Mouse (Mus musculus): ENCODE data around the gene Eloa. TPM values are rescaled to one million over a fixed set of nuclear protein-coding genes. Genes with fewer than 3 reads are reported as not detected.

Gene Eloa
- polyA plus RNA-seq, 1 experiment from 2014 or later: 41.0 TPM

GRCm38 (mm10) chr4:135966283-135966682 lies 55.3 kb downstream of the Eloa start:
- Histone ChIP-seq H3K4me1 (ENCODE audit: control insufficient read depth, insufficient read depth, low read length) (peaks cover 19% of the 10 kb centered on the region), H3K4me3 (replicated peaks; ENCODE audit: low read length) (no peak overlapping the region), H3K27ac (ENCODE audit: low read length) (no peak overlapping the region), H3K4me2 (ENCODE audit: low read depth, low read length) (no peak overlapping the region), H3K9me3 (replicated peaks; ENCODE audit: control insufficient read depth, low read length) (no peaks in the 10 kb centered on the region), H3K27me3 (ENCODE audit: control insufficient read depth, insufficient read depth, low read length) (no peaks in the 10 kb centered on the region), H3K36me3 (ENCODE audit: control insufficient read depth, insufficient read depth, low read length) (peaks cover 29% of the 10 kb centered on the region), H3K9ac (ENCODE audit: low read length) (no peak overlapping the region)
- 90% methylated on average over 16 of the region's 16 CpGs for WGBS
- no peak for ATAC-seq (ENCODE audit: insufficient read depth, low FRiP score)

DNA sequence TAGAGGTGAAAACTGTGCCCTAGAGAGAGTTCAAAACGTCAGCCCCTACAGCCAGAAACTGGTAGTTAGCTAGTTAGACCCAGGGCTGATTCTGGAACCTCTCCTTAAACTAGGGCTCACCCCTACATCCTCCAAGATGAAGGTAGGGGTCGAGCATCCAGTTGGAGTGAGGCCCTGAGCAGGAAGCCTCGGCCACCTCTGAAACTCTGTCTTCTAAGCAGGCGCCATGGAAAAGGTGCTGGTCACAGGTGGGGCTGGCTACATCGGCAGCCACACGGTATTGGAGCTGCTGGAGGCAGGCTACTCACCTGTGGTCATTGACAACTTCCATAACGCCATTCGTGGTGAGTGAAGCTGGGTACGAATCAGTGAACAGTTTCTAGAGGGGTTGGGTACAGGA lies 56.5 kb downstream of the Eloa start:
- Histone ChIP-seq H3K27me3 (ENCODE audit: control insufficient read depth, insufficient read depth, low read length) (no peaks in the 10 kb centered on the region), H3K9ac (ENCODE audit: low read length) (peak overlapping the region; percentile 83), H3K4me1 (ENCODE audit: control insufficient read depth, insufficient read depth, low read length) (peaks cover 17% of the 10 kb centered on the region), H3K9me3 (replicated peaks; ENCODE audit: control insufficient read depth, low read length) (no peaks in the 10 kb centered on the region), H3K27ac (ENCODE audit: low read length) (peak overlapping the region; percentile 91), H3K4me3 (replicated peaks; ENCODE audit: low read length) (peak overlapping the region; percentile 79), H3K36me3 (ENCODE audit: control insufficient read depth, insufficient read depth, low read length) (peaks cover 29% of the 10 kb centered on the region), H3K4me2 (ENCODE audit: low read depth, low read length) (peak overlapping the region; percentile 84; the same call in 1 of the 2 replicates)
- no peak for ATAC-seq (ENCODE audit: insufficient read depth, low FRiP score)
- 80% methylated on average over 9 of the region's 9 CpGs for WGBS

GRCm38 (mm10) chr4:135964426-135964825 lies 57.1 kb downstream of the Eloa start:
- Histone ChIP-seq H3K27me3 (ENCODE audit: control insufficient read depth, insufficient read depth, low read length) (no peaks in the 10 kb centered on the region), H3K4me2 (ENCODE audit: low read depth, low read length) (peak overlapping the region; percentile 84), H3K27ac (ENCODE audit: low read length) (peak overlapping the region; percentile 91), H3K36me3 (ENCODE audit: control insufficient read depth, insufficient read depth, low read length) (peaks cover 27% of the 10 kb centered on the region), H3K9ac (ENCODE audit: low read length) (peak overlapping the region; percentile 83), H3K9me3 (replicated peaks; ENCODE audit: control insufficient read depth, low read length) (no peaks in the 10 kb centered on the region), H3K4me1 (ENCODE audit: control insufficient read depth, insufficient read depth, low read length) (peaks cover 17% of the 10 kb centered on the region), H3K4me3 (replicated peaks; ENCODE audit: low read length) (peak overlapping the region; percentile 79)
- WGBS: 3% methylated on average over 12 of the region's 12 CpGs
- peak; percentile 76 for ATAC-seq (ENCODE audit: insufficient read depth, low FRiP score)

GRCm38 (mm10) chr4:135963457-135964193 lies 57.9 kb downstream of the Eloa start, which contains the start of gene Gale:
Gale (plus strand) TSS chr4:135963727.
- no peaks in the 10 kb centered on the region for H3K27me3 ChIP-seq (ENCODE audit: control insufficient read depth, insufficient read depth, low read length)
- ATAC-seq (ENCODE audit: insufficient read depth, low FRiP score): peak; percentile 91
- H3K4me2 ChIP-seq (ENCODE audit: low read depth, low read length): peak within 1 kb of the TSS; percentile 84
- H3K4me1 ChIP-seq (ENCODE audit: control insufficient read depth, insufficient read depth, low read length): peaks cover 17% of the 10 kb centered on the region
- peak within 1 kb of the TSS; percentile 94 for H3K27ac ChIP-seq (ENCODE audit: low read length)
- H3K9ac ChIP-seq (ENCODE audit: low read length): peak within 1 kb of the TSS; percentile 88
- WGBS: under 1% methylated on average over 56 of the region's 56 CpGs
- H3K4me3 ChIP-seq (replicated peaks; ENCODE audit: low read length): peak within 1 kb of the TSS; percentile 79
- H3K36me3 ChIP-seq (ENCODE audit: control insufficient read depth, insufficient read depth, low read length): peaks cover 26% of the 10 kb centered on the region
- no peaks in the 10 kb centered on the region for H3K9me3 ChIP-seq (replicated peaks; ENCODE audit: control insufficient read depth, low read length)

DNA sequence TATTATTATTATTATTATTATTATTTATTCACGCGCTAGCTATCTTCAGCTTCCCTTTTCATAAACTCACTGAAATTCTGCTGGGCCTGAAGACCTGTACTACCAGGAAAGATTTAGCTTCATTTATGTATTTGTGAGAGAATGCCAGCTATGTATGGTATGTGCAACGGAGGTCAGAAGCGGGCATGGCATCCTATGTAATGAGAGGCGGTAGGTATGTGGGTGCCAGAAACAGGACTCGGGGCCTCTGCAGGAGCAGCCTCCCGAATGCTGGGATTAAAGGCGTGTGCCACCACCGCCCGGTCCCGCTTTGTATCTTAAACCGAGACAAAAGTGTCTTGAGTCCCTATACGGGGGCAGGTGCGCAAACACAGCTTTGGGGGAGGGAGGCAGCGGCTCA lies 58.6 kb downstream of the Eloa start:
- no peaks in the 10 kb centered on the region for H3K9me3 ChIP-seq (replicated peaks; ENCODE audit: control insufficient read depth, low read length)
- peak overlapping the region; percentile 88 for H3K9ac ChIP-seq (ENCODE audit: low read length)
- 5% methylated on average over 15 of the region's 15 CpGs for WGBS
- peak overlapping the region; percentile 71 for H3K4me2 ChIP-seq (ENCODE audit: low read depth, low read length)
- H3K27ac ChIP-seq (ENCODE audit: low read length): peak overlapping the region; percentile 94
- peaks cover 17% of the 10 kb centered on the region for H3K4me1 ChIP-seq (ENCODE audit: control insufficient read depth, insufficient read depth, low read length)
- ATAC-seq (ENCODE audit: insufficient read depth, low FRiP score): no peak
- H3K27me3 ChIP-seq (ENCODE audit: control insufficient read depth, insufficient read depth, low read length): no peaks in the 10 kb centered on the region
- peak overlapping the region; percentile 79 for H3K4me3 ChIP-seq (replicated peaks; ENCODE audit: low read length)
- peaks cover 26% of the 10 kb centered on the region for H3K36me3 ChIP-seq (ENCODE audit: control insufficient read depth, insufficient read depth, low read length)

DNA sequence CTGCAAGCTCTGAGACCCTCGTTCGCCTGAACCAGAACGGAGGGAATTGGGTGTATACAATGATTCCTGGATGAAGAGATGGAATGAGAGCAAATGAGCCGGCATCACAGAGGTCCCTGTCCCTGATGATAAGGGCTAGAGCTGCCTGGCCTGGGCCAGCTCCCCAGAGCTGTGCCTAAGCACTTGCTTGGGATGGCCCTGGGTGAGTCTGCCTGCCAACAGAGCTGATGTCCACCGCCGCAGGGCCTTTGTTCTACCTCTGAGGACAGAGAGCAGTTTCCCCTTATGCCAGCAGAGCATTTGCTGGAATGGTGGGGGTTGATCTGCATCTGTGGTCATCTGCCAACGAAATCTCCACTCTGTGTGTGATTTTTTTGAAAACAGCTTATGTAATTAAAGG lies 59.4 kb downstream of the Eloa start:
- no peak overlapping the region for H3K4me2 ChIP-seq (ENCODE audit: low read depth, low read length)
- ATAC-seq (ENCODE audit: insufficient read depth, low FRiP score): no peak

DNA sequence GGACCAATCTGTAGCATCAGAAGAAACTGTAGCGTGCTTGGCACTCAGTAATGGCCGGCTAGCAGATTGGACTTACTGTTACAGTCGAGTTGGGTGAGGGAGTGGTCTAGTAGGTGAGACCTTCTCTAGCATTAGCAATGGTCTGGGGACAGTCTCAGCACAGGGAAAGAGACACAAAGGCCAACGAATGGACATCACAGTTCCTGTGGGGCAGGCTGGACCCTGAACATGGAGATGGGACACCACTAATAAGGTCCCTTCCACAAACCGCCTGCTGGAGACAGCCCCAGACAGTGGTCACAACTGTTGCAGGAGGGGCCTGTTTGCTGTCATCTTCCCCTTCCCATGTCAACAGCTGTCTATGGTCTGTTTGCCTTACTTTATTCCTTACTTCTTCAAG lies 59.9 kb downstream of the Eloa start:
- Histone ChIP-seq H3K9ac (ENCODE audit: low read length) (no peak overlapping the region), H3K4me2 (ENCODE audit: low read depth, low read length) (no peak overlapping the region), H3K9me3 (replicated peaks; ENCODE audit: control insufficient read depth, low read length) (no peaks in the 10 kb centered on the region), H3K27ac (ENCODE audit: low read length) (no peak overlapping the region), H3K4me3 (replicated peaks; ENCODE audit: low read length) (no peak overlapping the region), H3K36me3 (ENCODE audit: control insufficient read depth, insufficient read depth, low read length) (peaks cover 16% of the 10 kb centered on the region), H3K27me3 (ENCODE audit: control insufficient read depth, insufficient read depth, low read length) (no peaks in the 10 kb centered on the region), H3K4me1 (ENCODE audit: control insufficient read depth, insufficient read depth, low read length) (peaks cover 17% of the 10 kb centered on the region)
- WGBS: 91% methylated on average over 5 of the region's 5 CpGs
- no peak for ATAC-seq (ENCODE audit: insufficient read depth, low FRiP score)

More for the DNA sequence above, 59.4 kb downstream of the Eloa start:
- 90% methylated on average over 7 of the region's 7 CpGs for WGBS
- peaks cover 21% of the 10 kb centered on the region for H3K36me3 ChIP-seq (ENCODE audit: control insufficient read depth, insufficient read depth, low read length)
- no peaks in the 10 kb centered on the region for H3K9me3 ChIP-seq (replicated peaks; ENCODE audit: control insufficient read depth, low read length)
- H3K4me1 ChIP-seq (ENCODE audit: control insufficient read depth, insufficient read depth, low read length): peaks cover 17% of the 10 kb centered on the region
- H3K27me3 ChIP-seq (ENCODE audit: control insufficient read depth, insufficient read depth, low read length): no peaks in the 10 kb centered on the region
- H3K27ac ChIP-seq (ENCODE audit: low read length): 0 out of 2 replicates have a peak overlapping the region, but pooled peaks have one; percentile 94
- no peak overlapping the region for H3K4me3 ChIP-seq (replicated peaks; ENCODE audit: low read length)
- no peak overlapping the region; the same call in 1 of the 2 replicates for H3K9ac ChIP-seq (ENCODE audit: low read length)

DNA sequence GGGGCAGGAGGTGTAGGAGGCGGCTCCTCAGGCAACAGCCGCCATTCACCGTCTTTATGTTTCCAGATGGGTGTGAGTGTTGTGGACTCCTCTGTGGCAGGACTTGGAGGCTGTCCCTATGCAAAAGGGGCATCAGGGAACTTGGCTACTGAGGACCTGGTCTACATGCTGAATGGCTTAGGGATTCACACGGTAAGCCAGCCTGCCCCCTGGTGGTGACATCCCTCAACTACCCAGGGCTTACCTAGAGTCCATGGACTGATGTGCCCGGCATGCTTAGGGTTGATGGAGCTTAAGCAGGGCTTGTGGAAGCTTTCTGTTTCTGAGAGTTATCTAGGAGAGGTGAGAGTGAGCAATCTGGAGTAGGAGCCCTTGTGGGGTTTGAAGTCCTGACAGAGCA lies 60.8 kb downstream of the Eloa start:
- no peak overlapping the region for H3K9ac ChIP-seq (ENCODE audit: low read length)
- H3K4me3 ChIP-seq (replicated peaks; ENCODE audit: low read length): no peak overlapping the region
- peaks cover 17% of the 10 kb centered on the region for H3K4me1 ChIP-seq (ENCODE audit: control insufficient read depth, insufficient read depth, low read length)
- no peak overlapping the region for H3K4me2 ChIP-seq (ENCODE audit: low read depth, low read length)
- H3K27me3 ChIP-seq (ENCODE audit: control insufficient read depth, insufficient read depth, low read length): no peaks in the 10 kb centered on the region
- H3K9me3 ChIP-seq (replicated peaks; ENCODE audit: control insufficient read depth, low read length): no peaks in the 10 kb centered on the region
- ATAC-seq (ENCODE audit: insufficient read depth, low FRiP score): no peak
- H3K27ac ChIP-seq (ENCODE audit: low read length): no peak overlapping the region
- 25% methylated on average over 5 of the region's 5 CpGs for WGBS
- H3K36me3 ChIP-seq (ENCODE audit: control insufficient read depth, insufficient read depth, low read length): peaks cover 7% of the 10 kb centered on the region; the same call in 1 of the 2 replicates

- peak overlapping the region; percentile 70 for H3K27ac ChIP-seq (ENCODE audit: low read length)
- H3K27me3 ChIP-seq (ENCODE audit: control insufficient read depth, insufficient read depth, low read length): no peaks in the 10 kb centered on the region
- no peaks in the 10 kb centered on the region for H3K9me3 ChIP-seq (replicated peaks; ENCODE audit: control insufficient read depth, low read length)
- no peak overlapping the region for H3K9ac ChIP-seq (ENCODE audit: low read length)
- 51% methylated on average over 8 of the region's 8 CpGs for WGBS
- H3K4me1 ChIP-seq (ENCODE audit: control insufficient read depth, insufficient read depth, low read length): peaks cover 6% of the 10 kb centered on the region
- peak; percentile 58; the same call in 1 of the 2 replicates for ATAC-seq (ENCODE audit: insufficient read depth, low FRiP score)
- peaks cover 10% of the 10 kb centered on the region; the same call in 1 of the 2 replicates for H3K36me3 ChIP-seq (ENCODE audit: control insufficient read depth, insufficient read depth, low read length)
- no peak overlapping the region for H3K4me3 ChIP-seq (replicated peaks; ENCODE audit: low read length)
- no peak overlapping the region for H3K4me2 ChIP-seq (ENCODE audit: low read depth, low read length)
Observed at GRCm38 (mm10) chr4:135958354-135958753, 63.2 kb downstream of the Eloa start.
